Mouse (Mus musculus): ENCODE results near the gene Lsp1.

GRCm38 (mm10) chr7:142470808-142471413, 10.3 kb downstream of the Lsp1 start:
- no peak for TF ChIP-seq CTCF (IDR thresholded peaks at IDR 0.05; ENCODE audit: low read depth, low read length)
- no peak for TF ChIP-seq GATA1 (IDR thresholded peaks at IDR 0.05; ENCODE audit: borderline replicate concordance, low read length)

Measured in G1E (cell line).